Mouse (Mus musculus) embryonic facial prominence, embryonic 15.5 days (tissue): ENCODE results near the gene Kit. TPM values are rescaled to one million over a fixed set of nuclear protein-coding genes. Genes with fewer than 3 reads are reported as not detected.

Source experiments
- ATAC-seq: fragments of 200-750 bp; cut with Nextera tagmentation; 2 replicates; pipeline ENCODE4 v1.8.0; 2017; ENCODE audit warnings: low read depth, moderate TSS enrichment; ENCODE audit not compliant: insufficient number of reproducible peaks, low FRiP score, low TSS enrichment
- H3K27ac ChIP-seq: fragments of 300-500 bp; sonication (generic); replicated peaks from 2 replicates; pipeline ENCODE4 v1.5.1; 2015; ENCODE audit warnings: mild to moderate bottlenecking, inconsistent platforms
- H3K27me3 ChIP-seq: fragments of 300-500 bp; sonication (generic); 2 replicates; pipeline ENCODE4 v1.6.1; 2015; ENCODE audit warnings: inconsistent platforms
- H3K36me3 ChIP-seq: fragments of 300-500 bp; sonication (generic); 2 replicates; pipeline ENCODE4 v1.6.1; 2015; ENCODE audit warnings: mild to moderate bottlenecking, inconsistent platforms
- H3K4me1 ChIP-seq: fragments of 300-500 bp; sonication (generic); 2 replicates; pipeline ENCODE4 v1.6.1; 2015; ENCODE audit warnings: inconsistent platforms
- H3K4me2 ChIP-seq: fragments of 300-500 bp; sonication (generic); replicated peaks from 2 replicates; pipeline ENCODE4 v1.6.1; 2015; ENCODE audit warnings: mild to moderate bottlenecking, inconsistent platforms
- H3K4me3 ChIP-seq: fragments of 300-500 bp; sonication (generic); replicated peaks from 2 replicates; pipeline ENCODE4 v1.5.1; 2015; ENCODE audit warnings: mild to moderate bottlenecking, inconsistent platforms
- H3K9ac ChIP-seq: fragments of 300-500 bp; sonication (generic); 2 replicates; pipeline ENCODE4 v1.6.1; 2015; ENCODE audit warnings: inconsistent platforms
- H3K9me3 ChIP-seq: fragments of 300-500 bp; sonication (generic); replicated peaks from 2 replicates; pipeline ENCODE4 v1.6.1; 2016; ENCODE audit warnings: inconsistent platforms
- WGBS: fragments of 180-500 bp; shearing (Covaris S2); methylation state at CpG from one replicate; pipeline ENCODE4 v1.1.7; 2015; 5-methylcytosine and 5-hydroxymethylcytosine counted together
- polyA plus RNA-seq: library from polyadenylated mRNA; unstranded; fragments of >200 nt; fragmentation: Nextera tagmentation; extraction: Ambion mirVana; gene quantifications from 2 replicates; pipeline ENCODE4 v1.2.1, GENCODE M21; 2015

The Kit gene
- 22.4 and 23.4 TPM in 2 replicates for polyA plus RNA-seq

DNA sequence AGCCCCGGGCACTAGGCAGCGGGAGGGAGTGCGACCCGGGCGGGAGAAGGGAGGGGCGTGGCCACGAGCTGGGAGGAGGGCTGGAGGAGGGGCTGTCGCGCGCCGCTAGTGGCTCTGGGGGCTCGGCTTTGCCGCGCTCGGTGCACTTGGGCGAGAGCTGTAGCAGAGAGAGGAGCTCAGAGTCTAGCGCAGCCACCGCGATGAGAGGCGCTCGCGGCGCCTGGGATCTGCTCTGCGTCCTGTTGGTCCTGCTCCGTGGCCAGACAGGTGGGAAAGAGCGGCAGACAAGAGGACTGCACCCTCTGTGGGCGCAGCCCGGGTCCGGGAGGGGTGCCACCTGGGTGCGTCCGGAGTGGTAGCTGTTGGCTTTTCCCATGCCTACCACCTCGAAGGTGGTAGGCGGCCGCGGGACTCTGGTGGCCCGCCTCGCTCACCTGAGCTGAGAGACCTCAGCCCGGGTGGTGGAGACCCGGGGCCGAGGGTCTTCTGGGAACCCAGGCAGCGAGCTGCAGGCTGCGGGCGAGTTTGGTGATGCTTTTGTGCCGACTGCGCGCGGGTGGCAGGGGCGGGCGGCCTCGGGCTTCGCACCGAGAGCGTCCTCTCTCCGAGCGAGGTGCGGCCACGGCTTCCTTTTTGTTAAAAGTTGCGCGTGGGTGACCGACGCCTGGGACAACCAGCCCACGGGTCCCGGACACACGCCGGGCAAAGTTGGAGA, at the start of gene Kit:
TSS of gene Kit (plus strand) at position 65 of the 715 bp plus-strand sequence.
- no peaks in the 10 kb centered on the region for H3K9me3 ChIP-seq
- peak within 1 kb of the TSS; percentile 34; the same call in 1 of the 2 replicates for H3K27ac ChIP-seq
- H3K4me1 ChIP-seq = peaks cover 19% of the 10 kb centered on the region
- peak within 1 kb of the TSS; percentile 33 for H3K9ac ChIP-seq
- peak within 1 kb of the TSS; percentile 59 for H3K4me3 ChIP-seq
- ATAC-seq = peak; percentile 86
- H3K27me3 ChIP-seq = peaks cover 27% of the 10 kb centered on the region
- no peaks in the 10 kb centered on the region for H3K36me3 ChIP-seq
- peak within 1 kb of the TSS; percentile 99 for H3K4me2 ChIP-seq
- under 1% methylated on average over 65 of the region's 65 CpGs for WGBS

DNA sequence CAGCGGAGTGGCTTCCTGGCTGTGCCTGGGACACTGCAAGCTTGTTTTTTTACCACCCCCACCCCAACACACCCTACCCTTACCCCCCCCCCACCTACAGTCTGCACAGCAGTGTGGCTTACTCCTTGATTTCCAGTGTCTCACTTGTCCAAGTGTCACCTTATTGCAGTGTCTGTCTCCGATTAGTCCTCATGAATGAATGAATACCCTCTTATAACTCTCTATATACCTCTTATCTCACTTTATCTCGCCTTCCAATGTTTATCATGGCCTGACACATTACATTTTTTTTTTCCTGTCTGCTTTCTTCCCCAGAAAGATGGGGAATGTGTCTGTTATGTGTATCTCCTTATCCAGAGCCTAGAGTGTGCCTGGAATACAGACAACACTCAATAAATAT, 38.6 kb upstream of the Kit start:
- Histone ChIP-seq H3K36me3 (no peaks in the 10 kb centered on the region), H3K9ac (no peak overlapping the region), H3K9me3 (no peaks in the 10 kb centered on the region), H3K27ac (no peak overlapping the region), H3K4me2 (no peak overlapping the region), H3K4me3 (no peak overlapping the region), H3K4me1 (no peaks in the 10 kb centered on the region), H3K27me3 (no peaks in the 10 kb centered on the region)
- ATAC-seq = no peak
- 71% methylated on average over 3 of the region's 3 CpGs for WGBS

DNA sequence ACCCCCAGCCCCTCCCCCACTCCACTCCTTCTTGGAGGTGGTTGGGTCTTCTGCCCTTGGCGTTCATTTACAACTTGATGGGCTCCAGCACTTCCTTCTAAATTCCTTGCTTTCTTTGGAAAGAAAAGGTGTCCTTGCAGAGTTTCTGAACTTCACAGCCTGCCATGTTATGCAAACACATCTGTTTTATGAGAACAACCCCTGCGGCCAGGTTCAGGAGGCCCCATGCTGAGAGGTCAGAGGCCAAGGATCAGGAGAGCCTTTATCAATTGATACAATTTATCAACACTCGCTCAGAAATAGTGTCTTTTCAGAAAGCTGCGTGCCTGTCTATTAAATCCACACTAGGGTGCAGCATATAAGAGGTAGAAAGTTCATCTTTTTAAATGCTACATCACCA, 37.0 kb upstream of the Kit start:
- H3K4me1 ChIP-seq = no peaks in the 10 kb centered on the region
- WGBS = 34% methylated on average over 4 of the region's 4 CpGs

DNA sequence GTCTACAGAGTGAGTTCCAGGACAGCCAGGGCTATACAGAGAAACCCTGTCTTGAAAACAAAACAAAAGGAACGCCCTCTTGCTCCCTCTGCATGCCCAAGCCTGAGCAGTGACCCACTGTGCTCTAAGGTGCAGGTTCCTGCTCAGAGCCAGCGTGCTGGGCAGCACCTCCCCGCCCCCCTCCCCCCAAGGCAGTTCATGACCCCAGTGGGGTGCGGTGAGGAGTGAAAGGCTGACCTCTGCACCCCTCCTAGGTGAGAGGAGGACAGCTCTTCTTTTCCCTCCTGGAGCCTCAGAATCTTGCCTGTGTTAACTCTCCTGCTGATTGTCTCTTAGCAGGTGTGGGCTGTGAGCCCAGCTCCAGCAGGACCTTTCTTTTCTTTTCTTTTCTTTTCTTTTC, 36.3 kb upstream of the Kit start:
- no peaks in the 10 kb centered on the region for H3K9me3 ChIP-seq
- ATAC-seq = no peak
- H3K27me3 ChIP-seq = no peaks in the 10 kb centered on the region
- H3K4me1 ChIP-seq = no peaks in the 10 kb centered on the region
- no peaks in the 10 kb centered on the region for H3K36me3 ChIP-seq
- no peak overlapping the region for H3K9ac ChIP-seq
- no peak overlapping the region for H3K4me3 ChIP-seq
- 28% methylated on average over 4 of the region's 4 CpGs for WGBS
- no peak overlapping the region for H3K27ac ChIP-seq
- H3K4me2 ChIP-seq = no peak overlapping the region

More for the DNA sequence above, 37.0 kb upstream of the Kit start:
- no peaks in the 10 kb centered on the region for H3K9me3 ChIP-seq
- no peak for ATAC-seq
- no peak overlapping the region for H3K27ac ChIP-seq
- no peak overlapping the region for H3K4me2 ChIP-seq
- no peak overlapping the region for H3K9ac ChIP-seq
- H3K27me3 ChIP-seq = no peaks in the 10 kb centered on the region
- H3K4me3 ChIP-seq = no peak overlapping the region
- H3K36me3 ChIP-seq = no peaks in the 10 kb centered on the region

DNA sequence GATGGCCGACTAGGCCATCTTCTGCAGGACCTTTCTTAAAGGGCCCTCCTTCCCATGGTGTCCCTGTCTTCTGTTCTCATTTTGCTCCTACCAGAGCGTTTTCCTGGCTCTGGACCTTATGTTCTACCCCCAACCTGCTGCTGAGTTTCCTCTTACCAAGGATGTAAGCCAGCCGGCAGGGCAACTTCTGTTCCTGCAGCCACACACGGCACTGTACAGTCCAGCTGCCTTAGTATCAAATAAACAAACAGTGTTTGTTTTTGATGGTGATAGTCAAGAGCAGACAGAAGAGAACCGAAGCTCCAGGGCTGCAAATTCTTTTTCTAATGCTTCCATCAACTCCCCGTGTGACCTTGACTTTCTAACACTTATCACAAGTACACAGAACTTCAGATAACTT, 35.6 kb upstream of the Kit start:
- Histone ChIP-seq H3K36me3 (no peaks in the 10 kb centered on the region), H3K4me2 (no peak overlapping the region), H3K27ac (no peak overlapping the region), H3K4me1 (no peaks in the 10 kb centered on the region), H3K4me3 (no peak overlapping the region), H3K27me3 (no peaks in the 10 kb centered on the region), H3K9me3 (no peaks in the 10 kb centered on the region), H3K9ac (no peak overlapping the region)
- no peak for ATAC-seq
- WGBS = 26% methylated on average over 6 of the region's 6 CpGs

DNA sequence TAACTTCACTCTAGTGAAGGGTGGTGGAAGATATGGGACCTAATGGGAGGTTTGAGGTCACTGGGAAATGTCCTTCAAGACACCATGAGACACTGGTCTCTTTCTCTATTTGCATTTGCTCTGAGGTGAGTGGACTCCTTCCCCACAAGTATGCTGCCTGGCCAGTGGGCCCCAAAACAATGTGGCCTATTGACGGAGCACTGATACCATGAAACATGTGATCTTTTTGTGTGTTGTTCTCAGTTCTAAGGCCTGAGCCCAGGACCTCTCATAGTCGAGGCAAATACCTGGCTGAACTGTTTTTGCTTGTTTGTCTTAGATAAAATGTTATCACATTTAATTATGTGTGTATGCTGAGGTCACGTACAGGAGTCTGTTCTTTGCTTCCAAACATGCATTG, 31.0 kb upstream of the Kit start:
- no peak for ATAC-seq
- Histone ChIP-seq H3K36me3 (no peaks in the 10 kb centered on the region), H3K9me3 (no peaks in the 10 kb centered on the region), H3K4me3 (no peak overlapping the region), H3K27ac (no peak overlapping the region), H3K4me1 (no peaks in the 10 kb centered on the region), H3K27me3 (no peaks in the 10 kb centered on the region), H3K4me2 (no peak overlapping the region), H3K9ac (no peak overlapping the region)
- WGBS = 78% methylated on average over 3 of the region's 3 CpGs

DNA sequence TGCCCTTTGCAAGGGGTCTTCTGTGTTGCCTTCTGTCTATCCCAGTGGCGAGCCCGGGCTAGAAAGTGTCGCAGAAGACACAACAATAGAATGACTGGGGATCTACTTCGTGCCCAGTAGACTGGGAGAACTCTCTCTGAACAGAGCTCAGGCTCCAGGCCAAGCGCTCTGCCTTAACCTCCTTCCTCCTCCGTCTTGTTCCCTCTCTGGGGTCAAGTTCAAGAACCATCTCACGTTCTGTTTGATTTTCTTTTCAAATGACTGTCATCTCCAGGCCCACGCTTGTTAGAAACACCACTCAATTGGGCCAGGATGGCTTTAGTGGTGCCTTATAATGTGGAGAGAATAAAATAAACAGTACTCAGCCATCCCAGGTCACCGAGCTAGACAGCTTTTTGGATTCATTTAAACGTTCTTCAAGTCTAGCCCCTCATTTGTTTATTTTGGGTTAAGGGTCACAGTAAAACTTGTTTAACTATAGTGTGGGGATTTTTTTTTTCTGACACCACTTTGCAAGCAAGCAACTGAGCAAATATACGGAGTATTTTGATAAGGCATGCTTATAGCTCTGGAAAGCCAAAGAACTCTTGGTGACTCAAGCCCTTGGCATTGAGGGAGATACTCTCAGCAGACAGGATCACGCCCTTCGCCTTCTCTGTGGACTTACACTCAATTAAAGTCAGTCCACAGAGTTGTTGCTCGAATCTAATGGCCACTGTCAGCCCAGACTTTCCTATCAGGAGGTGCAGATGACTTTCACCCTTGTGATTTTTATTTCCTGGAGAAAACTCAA, 30.0 kb upstream of the Kit start:
- H3K27me3 ChIP-seq = no peaks in the 10 kb centered on the region
- WGBS = 75% methylated on average over 14 of the region's 14 CpGs
- ATAC-seq = no peak
- H3K4me2 ChIP-seq = no peak overlapping the region
- no peaks in the 10 kb centered on the region for H3K9me3 ChIP-seq
- no peak overlapping the region for H3K27ac ChIP-seq
- H3K36me3 ChIP-seq = no peaks in the 10 kb centered on the region
- no peak overlapping the region for H3K4me3 ChIP-seq
- H3K9ac ChIP-seq = no peak overlapping the region
- no peaks in the 10 kb centered on the region for H3K4me1 ChIP-seq

DNA sequence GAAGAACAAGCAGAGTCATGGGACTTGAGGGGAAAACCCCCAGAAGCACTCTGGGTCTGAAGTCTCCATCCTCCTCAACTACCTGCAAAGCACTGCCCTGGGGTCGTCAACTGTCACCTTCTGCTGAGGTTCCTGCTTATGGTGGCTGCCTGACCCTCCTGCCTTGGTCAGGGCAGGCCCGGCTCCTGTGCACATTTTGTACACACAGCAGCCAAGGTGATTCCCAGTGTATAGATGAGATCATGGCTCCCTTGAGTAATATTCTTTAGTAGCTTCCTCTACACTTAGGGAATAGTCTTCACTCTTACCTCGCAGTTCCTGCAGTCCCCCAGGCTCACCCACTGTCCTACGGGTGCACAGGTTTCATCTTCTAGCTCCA, 29.5 kb upstream of the Kit start:
- H3K9me3 ChIP-seq = no peaks in the 10 kb centered on the region
- no peak for ATAC-seq
- no peaks in the 10 kb centered on the region for H3K36me3 ChIP-seq
- 78% methylated on average over 4 of the region's 4 CpGs for WGBS
- no peak overlapping the region for H3K4me2 ChIP-seq
- no peak overlapping the region for H3K27ac ChIP-seq
- H3K4me3 ChIP-seq = no peak overlapping the region
- H3K9ac ChIP-seq = no peak overlapping the region
- no peaks in the 10 kb centered on the region for H3K27me3 ChIP-seq
- H3K4me1 ChIP-seq = no peaks in the 10 kb centered on the region

DNA sequence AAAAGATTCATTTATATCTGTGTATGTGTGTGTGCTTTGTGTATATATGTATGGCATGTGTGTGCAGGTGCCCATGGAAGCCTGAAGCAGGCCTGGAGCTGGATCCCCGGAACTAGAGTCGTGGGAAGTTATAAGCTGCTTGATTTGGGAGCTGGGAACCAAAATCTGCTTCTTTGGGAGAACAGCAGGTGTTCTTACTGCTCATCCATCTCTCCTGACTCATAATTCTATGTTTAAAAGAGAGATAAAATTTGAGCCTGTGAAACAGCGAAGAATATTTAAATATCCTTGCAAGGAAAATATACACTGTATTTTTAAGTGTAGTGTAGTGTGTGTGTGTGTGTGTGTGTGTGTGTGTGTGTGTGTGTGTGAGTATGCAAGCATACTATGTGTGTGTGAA, 21.7 kb upstream of the Kit start:
- 86% methylated on average over 3 of the region's 3 CpGs for WGBS

DNA sequence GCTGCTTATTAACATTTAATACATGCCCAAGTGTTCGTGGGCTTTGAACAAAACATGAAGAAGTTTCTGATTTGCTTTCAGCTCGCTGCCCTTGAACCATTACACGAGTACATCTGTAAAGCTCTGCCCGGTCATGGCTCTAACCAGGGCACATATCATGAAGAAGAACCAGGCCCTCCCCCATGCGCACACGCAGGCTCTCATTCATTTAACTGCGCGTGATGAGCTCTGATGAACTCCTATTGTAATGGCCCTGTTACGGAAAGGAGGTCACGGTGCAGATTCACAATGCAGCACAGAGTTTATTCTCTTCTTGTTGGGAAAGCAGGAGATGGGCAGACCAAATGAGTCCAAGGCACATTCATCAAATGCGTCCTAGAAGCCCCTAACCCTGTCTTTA, 17.1 kb upstream of the Kit start:
- Histone ChIP-seq H3K4me2 (no peak overlapping the region), H3K27me3 (no peaks in the 10 kb centered on the region), H3K36me3 (no peaks in the 10 kb centered on the region), H3K9me3 (no peaks in the 10 kb centered on the region), H3K9ac (no peak overlapping the region), H3K4me3 (no peak overlapping the region), H3K27ac (no peak overlapping the region), H3K4me1 (no peaks in the 10 kb centered on the region)
- 88% methylated on average over 11 of the region's 11 CpGs for WGBS
- no peak for ATAC-seq

More for the DNA sequence above, 21.7 kb upstream of the Kit start:
- Histone ChIP-seq H3K4me1 (no peaks in the 10 kb centered on the region), H3K9me3 (no peaks in the 10 kb centered on the region), H3K9ac (no peak overlapping the region), H3K27ac (no peak overlapping the region), H3K27me3 (no peaks in the 10 kb centered on the region), H3K36me3 (no peaks in the 10 kb centered on the region), H3K4me2 (no peak overlapping the region), H3K4me3 (no peak overlapping the region)
- no peak for ATAC-seq

DNA sequence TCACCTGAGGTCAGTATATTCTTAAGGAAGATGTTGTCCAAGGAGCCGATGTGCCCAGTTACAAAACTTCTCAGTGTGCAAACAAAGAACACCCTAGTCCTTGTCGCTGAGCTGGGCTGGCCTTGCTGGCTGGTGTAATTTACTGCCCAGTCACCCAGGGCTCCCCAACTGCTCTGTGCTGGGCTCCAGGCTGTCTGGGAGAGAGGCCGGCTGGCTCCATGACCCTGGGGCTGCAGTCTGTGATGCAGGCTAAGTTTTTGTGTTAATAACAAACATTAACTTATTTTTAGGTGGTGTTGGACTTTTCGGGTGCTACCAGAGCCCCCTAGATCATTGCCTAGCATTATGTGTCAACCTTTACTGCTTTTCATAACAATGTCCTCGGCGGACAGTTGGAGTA, 15.4 kb upstream of the Kit start:
- Histone ChIP-seq H3K9me3 (no peaks in the 10 kb centered on the region), H3K36me3 (no peaks in the 10 kb centered on the region), H3K4me3 (no peak overlapping the region), H3K27me3 (no peaks in the 10 kb centered on the region), H3K9ac (no peak overlapping the region), H3K27ac (no peak overlapping the region), H3K4me2 (no peak overlapping the region), H3K4me1 (no peaks in the 10 kb centered on the region)
- 78% methylated on average over 6 of the region's 6 CpGs for WGBS
- no peak for ATAC-seq
